Mouse (Mus musculus): ENCODE measurements around the gene Olfr291. TPM values are rescaled to one million over a fixed set of nuclear protein-coding genes. Genes with fewer than 3 reads are reported as not detected.

Olfr291 gene
- polyA plus RNA-seq (2016; fragmentation: Nextera tagmentation; extraction: Ambion mirVana) = not detected in 2 replicates

- Histone ChIP-seq H3K36me3 (no peaks in the 10 kb centered on the region), H3K27ac (no peak within 1 kb of the TSS), H3K9me3 (no peaks in the 10 kb centered on the region), H3K4me3 (no peak within 1 kb of the TSS), H3K27me3 (ENCODE audit: insufficient read depth, poor library complexity, severe bottlenecking) (no peaks in the 10 kb centered on the region), H3K4me1 (no peaks in the 10 kb centered on the region)
- no peak for DNase-seq (ENCODE audit: low spot score)
- 73% methylated on average over 2 of the region's 2 CpGs for WGBS
Observed at GRCm38 (mm10) chr7:84853253-84853652, at the start of gene Olfr291. Gene Olfr291, plus strand, starts transcription at chr7:84853553.

- Histone ChIP-seq H3K9me3 (no peaks in the 10 kb centered on the region), H3K27me3 (ENCODE audit: insufficient read depth, poor library complexity, severe bottlenecking) (peaks cover 7% of the 10 kb centered on the region; the same call in 1 of the 2 replicates), H3K4me1 (no peaks in the 10 kb centered on the region), H3K36me3 (no peaks in the 10 kb centered on the region), H3K27ac (no peak overlapping the region), H3K4me3 (no peak overlapping the region)
- DNase-seq (ENCODE audit: low spot score) = no peak
- WGBS = 30% methylated on average over 1 of the region's 1 CpGs
Observed at GRCm38 (mm10) chr7:84805224-84805623, 48.1 kb upstream of the Olfr291 start.

GRCm38 (mm10) chr7:84806159-84806558 lies 47.2 kb upstream of the Olfr291 start:
- no peak for DNase-seq (ENCODE audit: low spot score)
- no peak overlapping the region for H3K27ac ChIP-seq
- no peak overlapping the region for H3K4me3 ChIP-seq
- H3K4me1 ChIP-seq = no peaks in the 10 kb centered on the region
- peaks cover 1% of the 10 kb centered on the region; the same call in 1 of the 2 replicates for H3K27me3 ChIP-seq (ENCODE audit: insufficient read depth, poor library complexity, severe bottlenecking)
- no peaks in the 10 kb centered on the region for H3K36me3 ChIP-seq
- 76% methylated on average over 4 of the region's 4 CpGs for WGBS
- no peaks in the 10 kb centered on the region for H3K9me3 ChIP-seq

- WGBS = 38% methylated on average over 1 of the region's 1 CpGs
- Histone ChIP-seq H3K4me3 (no peak overlapping the region), H3K36me3 (no peaks in the 10 kb centered on the region), H3K27me3 (ENCODE audit: insufficient read depth, poor library complexity, severe bottlenecking) (no peaks in the 10 kb centered on the region), H3K27ac (no peak overlapping the region), H3K9me3 (no peaks in the 10 kb centered on the region), H3K4me1 (no peaks in the 10 kb centered on the region)
- DNase-seq (ENCODE audit: low spot score) = no peak
Observed at GRCm38 (mm10) chr7:84884530-84884929, 31.2 kb downstream of the Olfr291 start.

Other genes with a start within 250 kb of the Olfr291 start
- gene Fah, start 246.8 kb upstream of the Olfr291 start, polyA plus RNA-seq (2016; fragmentation: Nextera tagmentation; extraction: Ambion mirVana) = 9.9 and 14.7 TPM in 2 replicates
- 155 TPM in 2 replicates for gene Zfand6, start 163.6 kb upstream of the Olfr291 start, polyA plus RNA-seq (2016; fragmentation: Nextera tagmentation; extraction: Ambion mirVana)
- not detected in 2 replicates for gene Vmn2r65, start 110.6 kb downstream of the Olfr291 start, polyA plus RNA-seq (2016; fragmentation: Nextera tagmentation; extraction: Ambion mirVana)
- gene Vmn2r66, start 158.7 kb downstream of the Olfr291 start, polyA plus RNA-seq (2016; fragmentation: Nextera tagmentation; extraction: Ambion mirVana) = not detected in 2 replicates

Data from heart, embryonic 10.5 days (tissue).